Mouse (Mus musculus) midbrain, embryonic 14.5 days (tissue): ENCODE measurements around the gene Ddx11. TPM values are rescaled to one million over a fixed set of nuclear protein-coding genes. Genes with fewer than 3 reads are reported as not detected.
"Not testable (repeated sequence)": the region's sequence is repeated elsewhere in the genome, so short reads cannot be mapped to it uniquely, and the experiment has no call there.

Experiments used
- ATAC-seq: fragments of 200-750 bp; cut with Nextera tagmentation; 2 replicates; pipeline ENCODE4 v1.8.0; 2017; ENCODE audit warnings: moderate number of reproducible peaks, moderate library complexity; ENCODE audit not compliant: low FRiP score, low TSS enrichment
- DNase-seq: peaks from one replicate; pipeline ENCODE4 v3.0.0-alpha.2; 2015
- H3K27ac ChIP-seq: fragments of 300-500 bp; sonication (generic); replicated peaks from 2 replicates; pipeline ENCODE4 v1.5.1; 2014; ENCODE audit warnings: mild to moderate bottlenecking, low read depth, low read length, moderate library complexity
- H3K27me3 ChIP-seq: fragments of 300-500 bp; sonication (generic); 2 replicates; pipeline ENCODE4 v1.6.1; 2014; ENCODE audit warnings: low read length, control low read depth, mixed read lengths; ENCODE audit not compliant: control insufficient read depth, insufficient read depth
- H3K36me3 ChIP-seq: fragments of 300-500 bp; sonication (generic); 2 replicates; pipeline ENCODE4 v1.6.1; 2014; ENCODE audit warnings: low read length, control low read depth; ENCODE audit not compliant: control insufficient read depth, insufficient read depth
- H3K4me1 ChIP-seq: fragments of 300-500 bp; sonication (generic); 2 replicates; pipeline ENCODE4 v1.6.1; 2014; ENCODE audit warnings: mild to moderate bottlenecking, antibody characterized with exemption, low read length, control low read depth; ENCODE audit not compliant: control insufficient read depth, insufficient read depth
- H3K4me2 ChIP-seq: fragments of 300-500 bp; sonication (generic); 2 replicates; pipeline ENCODE4 v1.6.1; 2014; ENCODE audit warnings: mild to moderate bottlenecking, low read length, moderate library complexity
- H3K4me3 ChIP-seq: fragments of 300-500 bp; sonication (generic); replicated peaks from 2 replicates; pipeline ENCODE4 v1.5.1; 2014; ENCODE audit warnings: low read depth, low read length
- H3K9ac ChIP-seq: fragments of 300-500 bp; sonication (generic); replicated peaks from 2 replicates; pipeline ENCODE4 v1.6.1; 2014; ENCODE audit warnings: mild to moderate bottlenecking, low read length, moderate library complexity
- H3K9me3 ChIP-seq: fragments of 300-500 bp; sonication (generic); 2 replicates; pipeline ENCODE4 v1.6.1; 2016; ENCODE audit warnings: low read length, control low read depth, mixed read lengths; ENCODE audit not compliant: control insufficient read depth
- WGBS: fragments of 180-500 bp; shearing (Covaris S2); extraction: QIAGEN DNeasy Blood & Tissue Kit; methylation state at CpG from one replicate; pipeline ENCODE4 v1.1.7; 2014; 5-methylcytosine and 5-hydroxymethylcytosine counted together
- polyA plus RNA-seq: library from polyadenylated mRNA; unstranded; fragments of >200 nt; fragmentation: Nextera tagmentation; extraction: Ambion mirVana; gene quantifications from 2 replicates; pipeline ENCODE4 v1.2.1, GENCODE M21; 2014

The Ddx11 gene
- polyA plus RNA-seq, 1 experiment from 2014 or later = 4.8 TPM

GRCm38 (mm10) chr17:66125211-66125610 is 1.9 kb downstream of the Ddx11 start:
- peaks cover 6% of the 10 kb centered on the region; the same call in 1 of the 2 replicates for H3K36me3 ChIP-seq
- 0 out of 2 replicates have a peak, but pooled peaks cover 5% of the 10 kb centered on the region for H3K4me1 ChIP-seq
- H3K4me2 ChIP-seq = no peak overlapping the region
- no peak overlapping the region for H3K4me3 ChIP-seq
- H3K27me3 ChIP-seq = no peaks in the 10 kb centered on the region
- 77% methylated on average over 5 of the region's 5 CpGs for WGBS
- H3K9ac ChIP-seq = no peak overlapping the region
- H3K27ac ChIP-seq = no peak overlapping the region
- DNase-seq = no peak
- ATAC-seq = no peak
- H3K9me3 ChIP-seq = no peaks in the 10 kb centered on the region

- ATAC-seq = no peak
- H3K4me2 ChIP-seq = no peak overlapping the region
- 93% methylated on average over 9 of the region's 9 CpGs for WGBS
- H3K9me3 ChIP-seq = no peaks in the 10 kb centered on the region
- H3K27me3 ChIP-seq = no peaks in the 10 kb centered on the region
- no peak for DNase-seq
- H3K4me1 ChIP-seq = no peaks in the 10 kb centered on the region
- peaks cover 17% of the 10 kb centered on the region for H3K36me3 ChIP-seq
- H3K27ac ChIP-seq = no peak overlapping the region
- H3K9ac ChIP-seq = no peak overlapping the region
- H3K4me3 ChIP-seq = no peak overlapping the region
These were observed 7.1 kb downstream of the Ddx11 start for GRCm38 (mm10) chr17:66130371-66130770.

GRCm38 (mm10) chr17:66131212-66131611 is 7.9 kb downstream of the Ddx11 start:
- no peak overlapping the region for H3K4me3 ChIP-seq
- H3K36me3 ChIP-seq = peaks cover 17% of the 10 kb centered on the region
- DNase-seq = peak; percentile 3
- no peak for ATAC-seq
- no peak overlapping the region for H3K9ac ChIP-seq
- 98% methylated on average over 4 of the region's 4 CpGs for WGBS
- no peaks in the 10 kb centered on the region for H3K4me1 ChIP-seq
- no peak overlapping the region for H3K4me2 ChIP-seq
- H3K9me3 ChIP-seq = no peaks in the 10 kb centered on the region
- no peak overlapping the region for H3K27ac ChIP-seq
- H3K27me3 ChIP-seq = no peaks in the 10 kb centered on the region

- DNase-seq, H3K4me1 ChIP-seq, H3K27ac ChIP-seq, H3K9me3 ChIP-seq, H3K4me2 ChIP-seq, H3K27me3 ChIP-seq, H3K4me3 ChIP-seq, H3K9ac ChIP-seq: not testable (repeated sequence)
- ATAC-seq = peak; percentile 72; the same call in 1 of the 2 replicates
- H3K36me3 ChIP-seq = peaks cover 19% of the 10 kb centered on the region
- WGBS = 77% methylated on average over 5 of the region's 8 CpGs
These were observed 29.7 kb downstream of the Ddx11 start for GRCm38 (mm10) chr17:66152706-66153662.

GRCm38 (mm10) chr17:66153735-66154423 is 30.6 kb downstream of the Ddx11 start:
- DNase-seq, ATAC-seq, H3K4me2 ChIP-seq, H3K4me1 ChIP-seq, H3K4me3 ChIP-seq, H3K27ac ChIP-seq, H3K9ac ChIP-seq, H3K9me3 ChIP-seq, H3K27me3 ChIP-seq: not testable (repeated sequence)
- 91% methylated on average over 4 of the region's 4 CpGs for WGBS
- H3K36me3 ChIP-seq = peaks cover 16% of the 10 kb centered on the region

- Histone ChIP-seq H3K27ac (no peak overlapping the region), H3K9me3 (no peaks in the 10 kb centered on the region), H3K4me1 (no peaks in the 10 kb centered on the region), H3K4me2 (no peak overlapping the region), H3K36me3 (peaks cover 15% of the 10 kb centered on the region), H3K9ac (no peak overlapping the region), H3K4me3 (no peak overlapping the region), H3K27me3 (no peaks in the 10 kb centered on the region)
- ATAC-seq (no peak), DNase-seq (no peak)
- 84% methylated on average over 2 of the region's 2 CpGs for WGBS
These were observed 31.6 kb downstream of the Ddx11 start for GRCm38 (mm10) chr17:66154876-66155275.

GRCm38 (mm10) chr17:66158271-66158670 is 35.0 kb downstream of the Ddx11 start:
- no peaks in the 10 kb centered on the region for H3K27me3 ChIP-seq
- H3K4me3 ChIP-seq = no peak overlapping the region
- H3K4me2 ChIP-seq = no peak overlapping the region
- ATAC-seq (no peak), DNase-seq (no peak)
- no peaks in the 10 kb centered on the region for H3K36me3 ChIP-seq
- H3K9ac ChIP-seq = no peak overlapping the region
- no peaks in the 10 kb centered on the region; the same call in 1 of the 2 replicates for H3K9me3 ChIP-seq
- H3K4me1 ChIP-seq = no peaks in the 10 kb centered on the region
- 95% methylated on average over 5 of the region's 5 CpGs for WGBS
- no peak overlapping the region for H3K27ac ChIP-seq

- H3K4me1 ChIP-seq, H3K9me3 ChIP-seq, H3K36me3 ChIP-seq, H3K27ac ChIP-seq, H3K9ac ChIP-seq, H3K4me2 ChIP-seq, H3K4me3 ChIP-seq, ATAC-seq, H3K27me3 ChIP-seq, DNase-seq: not testable (repeated sequence)
- 95% methylated on average over 5 of the region's 5 CpGs for WGBS
These were observed 43.8 kb downstream of the Ddx11 start for GRCm38 (mm10) chr17:66167141-66167540.
